Mouse (Mus musculus): ENCODE results near the gene Cygb. TPM values are rescaled to one million over a fixed set of nuclear protein-coding genes. Genes with fewer than 3 reads are reported as not detected.

Cygb gene
- total and polyA plus RNA-seq, 3 experiments, result not detected

DNA sequence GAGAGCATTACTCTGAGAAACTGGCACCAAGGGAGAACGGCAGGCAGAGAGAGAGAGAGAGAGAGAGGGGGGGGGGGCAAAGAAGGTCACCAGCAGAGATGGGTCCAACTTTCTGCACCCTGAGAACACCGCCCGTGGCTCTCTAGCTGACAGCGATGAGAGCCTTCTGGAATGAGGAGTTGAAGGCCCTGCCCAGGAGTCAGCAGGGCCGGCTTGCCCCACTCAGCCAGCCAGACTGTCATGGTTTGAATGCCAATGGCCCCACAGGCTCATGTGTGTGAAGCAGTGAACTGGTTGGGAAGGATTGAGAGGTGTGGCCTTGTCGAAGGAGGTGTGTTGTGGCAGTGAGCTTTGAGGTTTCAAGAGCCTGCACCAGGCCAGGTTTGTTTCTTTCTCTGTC, 40.9 kb downstream of the Cygb start:
- dilution Hi-C loops (cut with MboI; ENCODE audit: extremely low pct_ligation_motif_present, extremely low pct_unique_long_range_greater_than_20kb, low sequenced_read_pairs) (no loop called here), in situ Hi-C loops (cut with MboI; ENCODE audit: low pct_ligation_motif_present, low pct_unique_long_range_greater_than_20kb, low sequenced_read_pairs) (no loop called here)
- Histone ChIP-seq H3K4me2 (ENCODE audit: insufficient read depth, low read depth, poor library complexity, severe bottlenecking) (no peak overlapping the region), H3K79me2 (replicated peaks; ENCODE audit: control insufficient read depth, extremely low read depth, insufficient read depth, poor library complexity, severe bottlenecking) (no peaks in the 10 kb centered on the region), H3K4me1 (ENCODE audit: control insufficient read depth in 1 of 2, insufficient read depth in 2 of 2) (peaks cover 30 to 80% of the 10 kb centered on the region in 2 experiments), H3K9me3 (replicated peaks; ENCODE audit: low read length) (peaks cover 4% of the 10 kb centered on the region), H3K9ac (ENCODE audit: insufficient read depth, low read depth) (no peak overlapping the region), H3K36me3 (replicated peaks in 1 of 2; ENCODE audit: control insufficient read depth in 1 of 2, insufficient read depth in 1 of 2, low read length in 1 of 2) (peaks cover 10 to 41% of the 10 kb centered on the region in 2 experiments), H3K4me3 (replicated peaks in 1 of 3; ENCODE audit: low read depth in 2 of 3, low read length in 2 of 3, poor library complexity in 1 of 3) (no peak overlapping the region), H3K27ac (ENCODE audit: insufficient read depth, low read depth) (no peak overlapping the region), H3K27me3 (replicated peaks) (no peaks in the 10 kb centered on the region)
- DNase-seq (ENCODE audit: extremely low read depth), result no peak
- TF ChIP-seq RCOR1 (conservative IDR thresholded peaks at IDR 0.05; ENCODE audit: low read depth, low read length), result no peak
- TF ChIP-seq NELFE (IDR thresholded peaks at IDR 0.05; ENCODE audit: low read depth, low read length), result no peak
- no peak for TF ChIP-seq PAX5 (IDR thresholded peaks at IDR 0.05; ENCODE audit: low read length)
- no peak for TF ChIP-seq ELF1 (IDR thresholded peaks at IDR 0.05; ENCODE audit: low read depth, low read length)
- TF ChIP-seq ZKSCAN1 (IDR thresholded peaks at IDR 0.05; ENCODE audit: borderline replicate concordance, low read depth, low read length), result no peak
- TF ChIP-seq MYC (IDR thresholded peaks at IDR 0.05; ENCODE audit: low read depth, low read length), result no peak
- no peak for TF ChIP-seq MAX (IDR thresholded peaks at IDR 0.05; ENCODE audit: low read length)

DNA sequence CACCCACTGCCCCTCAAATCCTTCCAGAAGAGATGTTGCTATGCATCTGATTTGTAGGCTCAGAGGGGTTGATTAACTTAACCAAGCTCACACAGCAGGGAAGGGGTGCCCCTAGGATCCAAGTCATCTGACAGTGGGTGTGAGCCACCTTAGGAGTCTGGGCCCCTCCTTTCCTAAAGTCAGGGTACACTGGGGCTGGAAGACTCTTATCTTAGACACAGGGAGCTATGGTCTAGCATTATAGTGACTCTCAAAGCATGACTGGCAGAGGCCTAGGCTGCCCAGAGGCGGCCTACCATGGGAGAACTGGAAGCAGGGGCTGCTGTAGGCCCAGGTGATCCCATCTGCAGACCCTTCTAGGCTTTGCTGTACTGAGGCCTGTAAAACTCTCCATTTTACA, 41.6 kb downstream of the Cygb start:
- H3K4me2 ChIP-seq (ENCODE audit: insufficient read depth, low read depth, poor library complexity, severe bottlenecking), result no peak overlapping the region
- TF ChIP-seq SMC3 (IDR thresholded peaks at IDR 0.05; ENCODE audit: low read depth, low read length), result no peak
- TF ChIP-seq MEF2A (IDR thresholded peaks at IDR 0.05; ENCODE audit: borderline replicate concordance, low read depth, low read length), result no peak
- TF ChIP-seq GABPA (IDR thresholded peaks at IDR 0.05; ENCODE audit: insufficient replicate concordance, low read depth, low read length), result no peak
- TF ChIP-seq ZNF384 (IDR thresholded peaks at IDR 0.05; ENCODE audit: low read depth, low read length), result no peak
- TF ChIP-seq PAX5 (IDR thresholded peaks at IDR 0.05; ENCODE audit: low read length), result no peak
- TF ChIP-seq MAFK (IDR thresholded peaks at IDR 0.05; ENCODE audit: insufficient replicate concordance, low read length), result no peak
- no peak for TF ChIP-seq TBP (conservative IDR thresholded peaks at IDR 0.05; ENCODE audit: low read depth, low read length)
- no peak for TF ChIP-seq MXI1 (IDR thresholded peaks at IDR 0.05; ENCODE audit: low read depth, low read length)
- no peak for TF ChIP-seq POLR2A (IDR thresholded peaks at IDR 0.05; ENCODE audit: low read depth, low read length)
- no peak for TF ChIP-seq CHD2 (IDR thresholded peaks at IDR 0.05; ENCODE audit: low read length)
- TF ChIP-seq ZKSCAN1 (IDR thresholded peaks at IDR 0.05; ENCODE audit: borderline replicate concordance, low read depth, low read length), result no peak
- no peak for TF ChIP-seq SIN3A (IDR thresholded peaks at IDR 0.05; ENCODE audit: low read length)
- TF ChIP-seq EP300 (IDR thresholded peaks at IDR 0.05; ENCODE audit: low read length), result no peak
- no peak for TF ChIP-seq ETS1 (conservative IDR thresholded peaks at IDR 0.05; ENCODE audit: low read depth, low read length)
- TF ChIP-seq E2F4 (IDR thresholded peaks at IDR 0.05; ENCODE audit: insufficient replicate concordance, low read depth, low read length), result no peak
- TF ChIP-seq CHD1 (IDR thresholded peaks at IDR 0.05; ENCODE audit: low read depth, low read length), result no peak
- TF ChIP-seq NELFE (IDR thresholded peaks at IDR 0.05; ENCODE audit: low read depth, low read length), result no peak
- TF ChIP-seq ZMIZ1 (IDR thresholded peaks at IDR 0.05; ENCODE audit: low read depth, low read length), result no peak
- TF ChIP-seq RAD21 (IDR thresholded peaks at IDR 0.05; ENCODE audit: low read depth, low read length), result no peak
- TF ChIP-seq MYC (IDR thresholded peaks at IDR 0.05; ENCODE audit: low read depth, low read length), result no peak
- dilution Hi-C loops (cut with MboI; ENCODE audit: extremely low pct_ligation_motif_present, extremely low pct_unique_long_range_greater_than_20kb, low sequenced_read_pairs), result no loop called here
- no peak overlapping the region for H3K27ac ChIP-seq (ENCODE audit: insufficient read depth, low read depth)
- DNase-seq (ENCODE audit: extremely low read depth), result no peak
- no peak overlapping the region for H3K9ac ChIP-seq (ENCODE audit: insufficient read depth, low read depth)
- peaks cover 26 to 80% of the 10 kb centered on the region in 2 experiments for H3K4me1 ChIP-seq (ENCODE audit: control insufficient read depth in 1 of 2, insufficient read depth in 2 of 2)
- H3K27me3 ChIP-seq (replicated peaks), result no peaks in the 10 kb centered on the region
- in situ Hi-C loops (cut with MboI; ENCODE audit: low pct_ligation_motif_present, low pct_unique_long_range_greater_than_20kb, low sequenced_read_pairs), result no loop called here
- no peaks in the 10 kb centered on the region for H3K79me2 ChIP-seq (replicated peaks; ENCODE audit: control insufficient read depth, extremely low read depth, insufficient read depth, poor library complexity, severe bottlenecking)
- H3K4me3 ChIP-seq (replicated peaks in 1 of 3; ENCODE audit: low read depth in 2 of 3, low read length in 2 of 3, poor library complexity in 1 of 3), result no peak overlapping the region
- H3K9me3 ChIP-seq (replicated peaks; ENCODE audit: low read length), result peaks cover 4% of the 10 kb centered on the region
- H3K36me3 ChIP-seq (replicated peaks in 1 of 2; ENCODE audit: control insufficient read depth in 1 of 2, insufficient read depth in 1 of 2, low read length in 1 of 2), result peaks cover 14 to 48% of the 10 kb centered on the region in 2 experiments
